Mouse (Mus musculus): ENCODE data around the gene Sirt2.
A peak's percentile ranks its signal among the peaks of the same experiment; 100 is the strongest.

Sirt2 gene

GRCm38 (mm10) chr7:28799994-28800393 is 33.5 kb downstream of the Sirt2 start:
- no peak for DNase-seq

- DNase-seq: no peak
Observed at GRCm38 (mm10) chr7:28801451-28801850, 34.9 kb downstream of the Sirt2 start.

- peak; percentile 71 to 84 for DNase-seq
Observed at GRCm38 (mm10) chr7:28801901-28802670, 35.6 kb downstream of the Sirt2 start.

GRCm38 (mm10) chr7:28802846-28803588 is 36.5 kb downstream of the Sirt2 start:
- DNase-seq: peak; percentile 82 to 84

- no peak for DNase-seq
Observed at GRCm38 (mm10) chr7:28803756-28804155, 37.2 kb downstream of the Sirt2 start.

- DNase-seq: no peak
Observed at GRCm38 (mm10) chr7:28806869-28807268, 40.3 kb downstream of the Sirt2 start.

- peak in 1 of 2 experiments; percentile 44 for DNase-seq
Observed at GRCm38 (mm10) chr7:28807641-28808220, 41.2 kb downstream of the Sirt2 start.

- DNase-seq: peak; percentile 57 to 64
Observed at GRCm38 (mm10) chr7:28808221-28808941, 41.8 kb downstream of the Sirt2 start, which contains the start of gene Hnrnpl. Hnrnpl (plus strand) TSS chr7:28808541.

GRCm38 (mm10) chr7:28808957-28809393 is 42.4 kb downstream of the Sirt2 start:
- peak; percentile 91 to 94 for DNase-seq

- DNase-seq: peak; percentile 55 to 63
Observed at GRCm38 (mm10) chr7:28809401-28810089, 43.0 kb downstream of the Sirt2 start.

GRCm38 (mm10) chr7:28810107-28811066 is 43.9 kb downstream of the Sirt2 start:
- peak; percentile 99 to 100 for DNase-seq

- peak; percentile 85 to 87 for DNase-seq
Observed at GRCm38 (mm10) chr7:28811228-28811627, 44.7 kb downstream of the Sirt2 start.

- DNase-seq: no peak
Observed at GRCm38 (mm10) chr7:28811640-28812275, 45.2 kb downstream of the Sirt2 start.

- no peak for DNase-seq
Observed at GRCm38 (mm10) chr7:28812436-28812835, 45.9 kb downstream of the Sirt2 start.

GRCm38 (mm10) chr7:28812949-28813348 is 46.4 kb downstream of the Sirt2 start:
- no peak for DNase-seq

- DNase-seq: no peak
Observed at GRCm38 (mm10) chr7:28814306-28815034, 47.9 kb downstream of the Sirt2 start.

- DNase-seq: no peak
Observed at GRCm38 (mm10) chr7:28815230-28815629, 48.7 kb downstream of the Sirt2 start.

- no peak for DNase-seq
Observed at GRCm38 (mm10) chr7:28816201-28816600, 49.7 kb downstream of the Sirt2 start.

- DNase-seq: no peak
Observed at GRCm38 (mm10) chr7:28816920-28817319, 50.4 kb downstream of the Sirt2 start.

GRCm38 (mm10) chr7:28817524-28817923 is 51.0 kb downstream of the Sirt2 start:
- no peak for DNase-seq
